Comparison of ENCODE assay signal across 34 mouse cellular contexts in genomic region chr3:126359760-126360159, GRCm38 (mm10). TPM values are rescaled to one million over a fixed set of nuclear protein-coding genes. Genes with fewer than 3 reads are reported as not detected.
"Had no signal": no experiment of that assay in that cellular context is flagged by ENCODE, and none has a peak within 500 bp of the region (broad histone marks: within the 10 kb centered on the region; RNA-seq: fewer than 3 reads in every experiment).

No protein-coding gene starts in this region.

- H3K9me3 ChIP-seq: heart, embryonic 10.5 days; heart, embryonic 12.5 days; heart, embryonic 13.5 days; heart, embryonic 15.5 days; hindbrain, embryonic 10.5 days; hindbrain, embryonic 12.5 days; hindbrain, embryonic 13.5 days; hindbrain, embryonic 15.5 days; intestine, embryonic 15.5 days; kidney, embryonic 15.5 days had no signal

- H3K36me3 ChIP-seq: heart, embryonic 10.5 days; heart, embryonic 12.5 days; heart, embryonic 13.5 days; heart, embryonic 15.5 days; hindbrain, embryonic 10.5 days; hindbrain, embryonic 12.5 days; hindbrain, embryonic 13.5 days; hindbrain, embryonic 15.5 days; intestine, embryonic 15.5 days; kidney, embryonic 15.5 days had no signal

- H3K4me1 ChIP-seq: heart, embryonic 12.5 days; intestine, embryonic 15.5 days had no signal

- DNase-seq: heart, postnatal 10 days; heart, postnatal 14 days; heart, postnatal 36 days; heart, postnatal 4 days; kidney, adult 11 months; kidney, adult 18-20 months; kidney, adult 2 months; kidney, adult 8-10 months; kidney, adult 9 months; kidney, postnatal 10 days; kidney, postnatal 14 days; kidney, postnatal 25 days; kidney, postnatal 36 days; kidney, postnatal 4 days; layer of hippocampus, adult 9-11 months; layer of hippocampus, postnatal 36 days had no signal

- ATAC-seq: hindbrain, embryonic 16.5 days; hindbrain, postnatal 0 days; intestine, embryonic 15.5 days; intestine, embryonic 16.5 days; intestine, postnatal 0 days had no signal

- H3K4me2 ChIP-seq: heart, embryonic 11.5 days; heart, embryonic 12.5 days; heart, embryonic 13.5 days; heart, embryonic 15.5 days; hindbrain, embryonic 12.5 days; hindbrain, embryonic 13.5 days; hindbrain, embryonic 14.5 days; hindbrain, embryonic 15.5 days; intestine, embryonic 15.5 days; kidney, embryonic 15.5 days had no signal

- H3K9ac ChIP-seq: heart, embryonic 12.5 days; heart, embryonic 13.5 days; heart, embryonic 15.5 days; hindbrain, embryonic 12.5 days; hindbrain, embryonic 13.5 days; hindbrain, embryonic 14.5 days; hindbrain, embryonic 15.5 days; intestine, embryonic 15.5 days; kidney, embryonic 15.5 days had no signal

- H3K27ac ChIP-seq: heart, embryonic 10.5 days; heart, embryonic 13.5 days; heart, embryonic 15.5 days; hindbrain, embryonic 10.5 days; hindbrain, embryonic 12.5 days; hindbrain, embryonic 13.5 days; hindbrain, embryonic 14.5 days; hindbrain, embryonic 15.5 days; hindbrain, postnatal 0 days; intestine, embryonic 15.5 days; kidney, embryonic 15.5 days; kidney, postnatal 0 days; layer of hippocampus, adult 2 months had no signal

- H3K27me3 ChIP-seq: hindbrain, embryonic 12.5 days; intestine, embryonic 15.5 days had no signal

- H3K4me3 ChIP-seq: heart, embryonic 10.5 days; heart, embryonic 12.5 days; heart, embryonic 13.5 days; heart, embryonic 15.5 days; hindbrain, embryonic 10.5 days; hindbrain, embryonic 12.5 days; hindbrain, embryonic 13.5 days; hindbrain, embryonic 15.5 days; intestine, embryonic 15.5 days; kidney, embryonic 15.5 days; layer of hippocampus, adult 2 months had no signal

RNA-seq across cellular contexts. Expression of gene Arsj, which starts 3.7 kb away (rescaled TPM):
- polyA plus RNA-seq: heart, embryonic 10.5 days had no signal
